Mouse (Mus musculus): Measurements from ENCODE around the gene Fiz1.
A peak's percentile ranks its signal among the peaks of the same experiment; 100 is the strongest.

- TF ChIP-seq CTCF (IDR thresholded peaks at IDR 0.05; ENCODE audit: low read depth, low read length) (peak; percentile 8; the same call in 1 of the 2 replicates), POLR2A (IDR thresholded peaks at IDR 0.05; ENCODE audit: borderline replicate concordance, low read depth, low read length) (no peak)
Measured at GRCm38 (mm10) chr7:5057804-5058203, 43.3 kb upstream of the Fiz1 start.

Data from bone marrow macrophage, adult 2 months (primary cell).